Mouse (Mus musculus) ovary, postnatal 10 days (tissue): ENCODE results near the gene D330020A13Rik.

Source experiments
- DNase-seq: peaks from one replicate; pipeline ENCODE4 v3.0.0; 2022; ENCODE audit warnings: low spot score

Gene D330020A13Rik

GRCm38 (mm10) chr6:120301137-120301536 lies 7.0 kb downstream of the D330020A13Rik start:
- DNase-seq, result no peak

- DNase-seq, result no peak
These were observed 8.7 kb downstream of the D330020A13Rik start for GRCm38 (mm10) chr6:120302755-120303316.

- DNase-seq, result no peak
These were observed 12.9 kb downstream of the D330020A13Rik start for GRCm38 (mm10) chr6:120306859-120307594.

GRCm38 (mm10) chr6:120309338-120309737 lies 15.2 kb downstream of the D330020A13Rik start:
- DNase-seq, result no peak

DNA sequence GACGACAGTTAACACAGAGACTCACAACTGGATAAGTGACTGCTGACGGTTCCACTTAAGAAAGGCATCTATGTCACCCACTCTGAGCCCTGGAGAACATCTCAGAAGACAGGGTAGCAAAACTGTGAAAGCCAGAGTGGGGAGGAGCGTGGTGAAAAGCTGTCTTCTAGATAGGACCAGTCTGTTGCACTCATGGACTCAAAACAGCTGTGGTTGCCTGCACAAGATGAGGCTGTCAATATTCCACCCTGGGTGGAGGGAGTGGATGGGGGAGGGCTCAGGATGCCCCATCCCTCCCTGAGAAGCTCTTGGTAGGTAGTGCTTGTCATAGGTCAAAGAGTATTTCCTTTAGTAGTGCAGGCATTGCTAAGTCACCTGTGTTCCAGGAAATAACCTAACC lies 15.6 kb downstream of the D330020A13Rik start:
- DNase-seq, result no peak

DNA sequence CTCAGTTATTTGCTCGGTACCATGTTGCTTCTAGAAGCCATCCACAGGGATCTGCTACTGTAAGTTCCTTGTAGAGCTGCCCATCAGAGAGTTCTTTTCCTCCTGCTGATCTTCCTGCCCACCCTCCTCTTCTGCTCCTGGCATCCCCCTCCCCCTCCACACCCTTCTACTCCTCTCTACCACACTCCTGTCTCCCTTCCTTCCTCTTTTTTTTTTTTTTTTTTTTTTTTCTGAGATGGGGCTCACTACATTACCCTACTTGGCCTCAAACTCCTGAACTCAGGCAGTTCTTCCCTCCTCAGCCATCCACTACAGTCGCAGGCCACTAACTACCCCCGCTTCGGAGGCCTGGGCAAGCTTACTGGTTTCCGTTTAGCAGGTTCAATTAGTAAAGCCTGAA lies 18.3 kb downstream of the D330020A13Rik start:
- no peak for DNase-seq

DNA sequence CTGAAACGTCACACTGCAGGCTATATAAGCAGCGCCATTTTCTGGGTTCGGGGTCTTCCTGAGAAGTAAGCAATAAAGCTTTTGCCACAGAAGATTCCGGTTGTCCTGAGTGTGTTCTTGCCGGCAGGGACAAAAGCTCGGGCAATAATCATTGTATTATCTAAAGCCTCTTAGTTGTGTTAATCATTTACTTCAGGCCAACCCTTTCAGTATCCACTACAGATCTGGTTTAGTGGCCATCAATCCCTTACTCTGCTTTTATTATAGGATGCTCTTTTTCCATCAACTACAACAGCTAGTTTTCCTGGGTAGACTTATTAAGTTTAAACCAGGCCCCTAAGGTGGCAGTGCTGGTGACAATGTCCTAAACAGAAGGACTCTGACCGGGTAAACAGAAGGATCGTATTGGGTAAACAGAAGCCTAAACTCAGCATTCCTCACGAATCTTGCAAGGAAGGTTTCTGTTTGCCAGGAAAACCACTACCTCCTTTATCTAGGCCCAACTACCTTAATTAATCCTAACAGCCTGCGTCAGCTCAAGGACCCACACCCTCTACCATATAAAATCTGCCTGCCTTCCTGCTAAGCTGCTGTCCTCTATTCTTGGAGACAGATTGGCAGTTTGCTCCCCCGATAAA lies 24.3 kb downstream of the D330020A13Rik start:
- no peak for DNase-seq

GRCm38 (mm10) chr6:120319129-120319528 lies 25.0 kb downstream of the D330020A13Rik start:
- no peak for DNase-seq

DNA sequence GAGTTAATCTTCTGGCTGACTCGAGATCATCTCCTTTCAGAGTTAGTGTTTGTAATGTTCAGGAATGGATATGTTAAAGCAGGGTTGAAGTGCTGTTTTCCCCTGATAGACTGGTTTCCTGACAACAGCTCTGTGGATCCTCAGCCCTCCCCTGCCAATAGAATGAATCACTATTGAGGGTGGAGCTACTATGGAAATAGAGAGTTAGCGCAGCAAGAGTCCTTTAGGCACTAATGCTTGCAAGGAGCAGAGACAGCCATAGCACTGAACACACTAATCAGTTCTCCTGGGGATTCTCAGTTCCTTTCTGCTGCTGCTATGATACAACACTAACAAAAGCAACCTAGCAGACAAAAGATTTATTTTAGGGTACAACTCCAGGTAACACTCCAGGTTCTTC lies 26.2 kb downstream of the D330020A13Rik start:
- DNase-seq, result no peak

- DNase-seq, result peak; percentile 19
These were observed 30.2 kb downstream of the D330020A13Rik start for GRCm38 (mm10) chr6:120324295-120324927.

DNA sequence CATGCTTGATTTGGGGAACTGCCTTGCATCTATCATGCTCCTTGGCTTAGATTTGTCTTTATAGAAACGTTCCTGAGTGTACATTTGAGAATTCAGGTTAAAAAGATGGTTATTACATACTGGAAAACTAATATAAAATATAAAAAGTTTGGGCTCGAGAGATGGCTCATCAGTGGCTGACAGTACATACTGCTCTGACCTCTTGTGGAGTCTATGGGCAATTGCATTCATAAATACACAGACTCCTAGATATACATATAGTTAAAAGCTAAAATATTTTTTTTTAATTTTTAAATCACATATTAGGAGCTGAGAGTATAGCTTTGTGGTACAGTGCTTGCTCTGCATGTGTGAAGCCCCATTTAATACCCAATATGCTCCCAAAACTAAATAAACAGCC lies 38.2 kb downstream of the D330020A13Rik start:
- no peak for DNase-seq

DNA sequence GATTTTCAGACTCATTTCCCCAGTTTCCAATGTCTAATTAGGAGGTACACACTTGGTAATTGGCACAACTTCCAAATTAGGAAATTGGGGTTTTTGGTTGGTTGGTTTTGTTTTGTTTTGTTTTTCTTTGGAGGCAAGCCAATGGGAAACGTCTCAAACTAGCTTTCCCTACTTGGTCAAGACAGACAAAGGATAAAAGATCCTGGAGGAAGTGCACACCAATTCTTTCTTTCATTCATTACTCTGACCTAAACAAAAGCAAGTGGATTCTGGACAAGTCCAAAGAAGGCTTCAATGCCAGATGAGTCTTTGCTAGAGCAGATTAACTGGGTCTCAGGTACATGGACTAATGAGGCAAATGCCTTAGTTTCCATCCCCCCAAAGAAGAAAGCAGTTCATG lies 49.8 kb downstream of the D330020A13Rik start:
- DNase-seq, result no peak
